Mouse (Mus musculus) embryonic facial prominence, embryonic 13.5 days (tissue): Measurements from ENCODE around the gene Fap. TPM values are rescaled to one million over a fixed set of nuclear protein-coding genes. Genes with fewer than 3 reads are reported as not detected.

ENCODE experiments used
- ATAC-seq: fragments of 200-750 bp; cut with Nextera tagmentation; 2 replicates; pipeline ENCODE4 v1.8.0; 2017; ENCODE audit warnings: low read depth; ENCODE audit not compliant: insufficient number of reproducible peaks, insufficient read depth, low FRiP score, low TSS enrichment
- H3K27ac ChIP-seq: fragments of 300-500 bp; sonication (generic); 2 replicates; pipeline ENCODE4 v1.5.1; 2015; ENCODE audit warnings: moderate library complexity, mild to moderate bottlenecking, inconsistent platforms
- H3K27me3 ChIP-seq: fragments of 300-500 bp; sonication (generic); 2 replicates; pipeline ENCODE4 v1.6.1; 2015; ENCODE audit warnings: mild to moderate bottlenecking, inconsistent platforms
- H3K36me3 ChIP-seq: fragments of 300-500 bp; sonication (generic); 2 replicates; pipeline ENCODE4 v1.6.1; 2015; ENCODE audit warnings: mild to moderate bottlenecking, inconsistent platforms
- H3K4me1 ChIP-seq: fragments of 300-500 bp; sonication (generic); 2 replicates; pipeline ENCODE4 v1.6.1; 2015; ENCODE audit warnings: inconsistent platforms
- H3K4me2 ChIP-seq: fragments of 300-500 bp; sonication (generic); 2 replicates; pipeline ENCODE4 v1.6.1; 2015; ENCODE audit warnings: moderate library complexity, mild to moderate bottlenecking, inconsistent platforms
- H3K4me3 ChIP-seq: fragments of 300-500 bp; sonication (generic); 2 replicates; pipeline ENCODE4 v1.5.1; 2015; ENCODE audit warnings: mild to moderate bottlenecking, inconsistent platforms
- H3K9ac ChIP-seq: fragments of 300-500 bp; sonication (generic); 2 replicates; pipeline ENCODE4 v1.6.1; 2015; ENCODE audit warnings: mild to moderate bottlenecking, inconsistent platforms
- H3K9me3 ChIP-seq: fragments of 300-500 bp; sonication (generic); 2 replicates; pipeline ENCODE4 v1.6.1; 2016; ENCODE audit warnings: inconsistent platforms
- WGBS: fragments of 180-500 bp; shearing (Covaris S2); methylation state at CpG from one replicate; pipeline ENCODE4 v1.1.7; 2015; ENCODE audit warnings: mixed read lengths; 5-methylcytosine and 5-hydroxymethylcytosine counted together
- polyA plus RNA-seq: library from polyadenylated mRNA; unstranded; fragments of >200 nt; fragmentation: Nextera tagmentation; extraction: Ambion mirVana; gene quantifications from 2 replicates; pipeline ENCODE4 v1.2.1, GENCODE M21; 2015

The Fap gene
- 8.4 and 11.2 TPM in 2 replicates for polyA plus RNA-seq

- Histone ChIP-seq H3K9me3 (no peaks in the 10 kb centered on the region), H3K4me2 (peak within 1 kb of the TSS; percentile 55), H3K4me3 (peak within 1 kb of the TSS; percentile 35), H3K36me3 (no peaks in the 10 kb centered on the region), H3K27ac (peak within 1 kb of the TSS; percentile 62), H3K27me3 (no peaks in the 10 kb centered on the region), H3K4me1 (peaks cover 21% of the 10 kb centered on the region), H3K9ac (peak within 1 kb of the TSS; percentile 40)
- WGBS, result 18% methylated on average over 12 of the region's 12 CpGs
- ATAC-seq, result peak; percentile 64; the same call in 1 of the 2 replicates
Observed at GRCm38 (mm10) chr2:62573753-62574159, at the start of gene Fap. TSS of gene Fap (minus strand) at chr2:62574075.

GRCm38 (mm10) chr2:62623024-62623441 is 49.2 kb upstream of the Fap start:
- Histone ChIP-seq H3K9me3 (no peaks in the 10 kb centered on the region), H3K27ac (no peak overlapping the region), H3K4me2 (no peak overlapping the region), H3K27me3 (no peaks in the 10 kb centered on the region), H3K4me3 (no peak overlapping the region), H3K9ac (no peak overlapping the region), H3K36me3 (no peaks in the 10 kb centered on the region), H3K4me1 (peaks cover 6% of the 10 kb centered on the region; the same call in 1 of the 2 replicates)
- no peak for ATAC-seq
- 61% methylated on average over 8 of the region's 8 CpGs for WGBS

- H3K4me2 ChIP-seq, result no peak overlapping the region
- 40% methylated on average over 2 of the region's 2 CpGs for WGBS
- H3K27me3 ChIP-seq, result no peaks in the 10 kb centered on the region
- peaks cover 6% of the 10 kb centered on the region; the same call in 1 of the 2 replicates for H3K4me1 ChIP-seq
- H3K9me3 ChIP-seq, result no peaks in the 10 kb centered on the region
- H3K36me3 ChIP-seq, result no peaks in the 10 kb centered on the region
- H3K4me3 ChIP-seq, result no peak overlapping the region
- H3K27ac ChIP-seq, result no peak overlapping the region
- ATAC-seq, result no peak
- no peak overlapping the region for H3K9ac ChIP-seq
Observed at GRCm38 (mm10) chr2:62619679-62620078, 45.8 kb upstream of the Fap start.

GRCm38 (mm10) chr2:62618934-62619341 is 45.1 kb upstream of the Fap start:
- WGBS, result 85% methylated on average over 7 of the region's 7 CpGs
- ATAC-seq, result no peak
- H3K9ac ChIP-seq, result no peak overlapping the region
- no peaks in the 10 kb centered on the region for H3K27me3 ChIP-seq
- H3K9me3 ChIP-seq, result no peaks in the 10 kb centered on the region
- no peak overlapping the region for H3K27ac ChIP-seq
- peaks cover 6% of the 10 kb centered on the region; the same call in 1 of the 2 replicates for H3K4me1 ChIP-seq
- H3K4me3 ChIP-seq, result no peak overlapping the region
- no peaks in the 10 kb centered on the region for H3K36me3 ChIP-seq
- H3K4me2 ChIP-seq, result no peak overlapping the region

GRCm38 (mm10) chr2:62613133-62613532 is 39.3 kb upstream of the Fap start:
- H3K4me3 ChIP-seq, result no peak overlapping the region
- 94% methylated on average over 4 of the region's 4 CpGs for WGBS
- H3K36me3 ChIP-seq, result no peaks in the 10 kb centered on the region
- H3K27ac ChIP-seq, result no peak overlapping the region
- no peaks in the 10 kb centered on the region for H3K27me3 ChIP-seq
- no peak for ATAC-seq
- H3K9ac ChIP-seq, result no peak overlapping the region
- H3K4me2 ChIP-seq, result no peak overlapping the region
- no peaks in the 10 kb centered on the region for H3K9me3 ChIP-seq
- H3K4me1 ChIP-seq, result no peaks in the 10 kb centered on the region

GRCm38 (mm10) chr2:62606205-62606604 is 32.3 kb upstream of the Fap start:
- Histone ChIP-seq H3K27me3 (no peaks in the 10 kb centered on the region), H3K4me1 (no peaks in the 10 kb centered on the region), H3K27ac (no peak overlapping the region), H3K36me3 (no peaks in the 10 kb centered on the region), H3K4me2 (no peak overlapping the region), H3K4me3 (no peak overlapping the region), H3K9me3 (no peaks in the 10 kb centered on the region), H3K9ac (no peak overlapping the region)
- ATAC-seq, result no peak
- WGBS, result 94% methylated on average over 16 of the region's 16 CpGs

- H3K4me1 ChIP-seq, result no peaks in the 10 kb centered on the region
- 86% methylated on average over 5 of the region's 5 CpGs for WGBS
- no peak overlapping the region for H3K4me2 ChIP-seq
- H3K36me3 ChIP-seq, result no peaks in the 10 kb centered on the region
- no peaks in the 10 kb centered on the region for H3K27me3 ChIP-seq
- no peak overlapping the region for H3K27ac ChIP-seq
- H3K4me3 ChIP-seq, result no peak overlapping the region
- ATAC-seq, result no peak
- no peaks in the 10 kb centered on the region for H3K9me3 ChIP-seq
- no peak overlapping the region for H3K9ac ChIP-seq
Observed at GRCm38 (mm10) chr2:62603530-62603929, 29.7 kb upstream of the Fap start.

GRCm38 (mm10) chr2:62596586-62596985 is 22.7 kb upstream of the Fap start:
- Histone ChIP-seq H3K4me2 (no peak overlapping the region), H3K27ac (no peak overlapping the region), H3K9me3 (no peaks in the 10 kb centered on the region), H3K4me3 (no peak overlapping the region), H3K36me3 (no peaks in the 10 kb centered on the region), H3K9ac (no peak overlapping the region), H3K27me3 (no peaks in the 10 kb centered on the region), H3K4me1 (no peaks in the 10 kb centered on the region)
- 80% methylated on average over 5 of the region's 5 CpGs for WGBS
- ATAC-seq, result no peak

GRCm38 (mm10) chr2:62594491-62594890 is 20.6 kb upstream of the Fap start:
- no peaks in the 10 kb centered on the region for H3K27me3 ChIP-seq
- H3K27ac ChIP-seq, result no peak overlapping the region
- H3K36me3 ChIP-seq, result no peaks in the 10 kb centered on the region
- H3K4me2 ChIP-seq, result no peak overlapping the region
- 72% methylated on average over 2 of the region's 2 CpGs for WGBS
- no peaks in the 10 kb centered on the region for H3K4me1 ChIP-seq
- H3K9ac ChIP-seq, result no peak overlapping the region
- no peak overlapping the region for H3K4me3 ChIP-seq
- H3K9me3 ChIP-seq, result no peaks in the 10 kb centered on the region
- no peak for ATAC-seq

- H3K4me3 ChIP-seq, result no peak overlapping the region
- no peaks in the 10 kb centered on the region for H3K36me3 ChIP-seq
- ATAC-seq, result no peak
- 85% methylated on average over 3 of the region's 3 CpGs for WGBS
- no peak overlapping the region for H3K9ac ChIP-seq
- H3K4me1 ChIP-seq, result no peaks in the 10 kb centered on the region
- no peaks in the 10 kb centered on the region for H3K27me3 ChIP-seq
- H3K27ac ChIP-seq, result no peak overlapping the region
- H3K9me3 ChIP-seq, result no peaks in the 10 kb centered on the region
- no peak overlapping the region for H3K4me2 ChIP-seq
Observed at GRCm38 (mm10) chr2:62591555-62591954, 17.7 kb upstream of the Fap start.

- Histone ChIP-seq H3K4me2 (no peak overlapping the region), H3K27me3 (no peaks in the 10 kb centered on the region), H3K4me1 (no peaks in the 10 kb centered on the region), H3K27ac (no peak overlapping the region), H3K9me3 (no peaks in the 10 kb centered on the region), H3K36me3 (no peaks in the 10 kb centered on the region), H3K4me3 (no peak overlapping the region), H3K9ac (no peak overlapping the region)
- no peak for ATAC-seq
- WGBS, result 71% methylated on average over 4 of the region's 4 CpGs
Observed at GRCm38 (mm10) chr2:62589333-62589732, 15.5 kb upstream of the Fap start.

GRCm38 (mm10) chr2:62585769-62586168 is 11.9 kb upstream of the Fap start:
- ATAC-seq, result no peak
- Histone ChIP-seq H3K36me3 (no peaks in the 10 kb centered on the region), H3K4me2 (no peak overlapping the region), H3K27ac (no peak overlapping the region), H3K4me3 (no peak overlapping the region), H3K27me3 (no peaks in the 10 kb centered on the region), H3K9me3 (no peaks in the 10 kb centered on the region), H3K9ac (no peak overlapping the region), H3K4me1 (no peaks in the 10 kb centered on the region)
- 89% methylated on average over 5 of the region's 5 CpGs for WGBS
